Mouse (Mus musculus): ENCODE data around the gene Tenm4.

DNA sequence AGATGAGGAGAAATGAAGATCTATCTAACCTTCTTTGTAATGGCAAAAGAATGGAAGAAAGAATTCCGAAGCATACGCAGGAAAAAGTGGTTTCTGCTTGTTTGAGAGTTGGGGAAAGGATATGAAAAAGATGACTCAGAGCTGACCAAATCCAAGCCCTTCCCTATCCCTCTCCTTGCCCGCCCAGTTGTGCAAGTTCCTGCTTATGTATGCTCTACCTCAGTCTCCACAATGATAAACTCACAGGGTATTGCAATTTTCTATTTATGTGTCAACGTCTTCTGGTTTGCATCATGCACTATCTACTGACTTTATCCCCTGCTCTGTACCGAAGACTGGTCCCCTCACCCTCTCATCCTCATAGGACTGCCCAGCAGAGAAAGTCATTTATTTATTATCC is 339.4 kb downstream of the Tenm4 start:
- TF ChIP-seq CTCF (IDR thresholded peaks at IDR 0.05; ENCODE audit: extremely low read depth, insufficient read length, insufficient replicate concordance, low read depth, low read length), result no peak
- TF ChIP-seq POLR2A (IDR thresholded peaks at IDR 0.05; ENCODE audit: low read depth, low read length), result no peak
